Mouse (Mus musculus) megakaryocyte, embryonic 14.5 days (primary cell): ENCODE measurements at regions not wholly inside any gene's neighbourhood (a gene's known extent, or its start where the extent isn't known, plus 50 kb on each side); places are given as distances from the start of the nearest gene placed in this dataset.
"Not testable (repeated sequence)": the region's sequence is repeated elsewhere in the genome, so short reads cannot be mapped to it uniquely, and the experiment has no call there.

Experiments
- H3K27me3 ChIP-seq: replicated peaks from 2 replicates; pipeline ENCODE3; 2012; ENCODE audit warnings: inconsistent platforms
- H3K36me3 ChIP-seq: replicated peaks from 2 replicates; pipeline ENCODE3; 2012; ENCODE audit warnings: low read length, inconsistent platforms, mixed read lengths
- H3K4me1 ChIP-seq: 2 replicates; pipeline ENCODE4 v1.6.1; 2012; ENCODE audit warnings: inconsistent platforms
- H3K4me3 ChIP-seq: replicated peaks from 2 replicates; pipeline ENCODE3; 2012; ENCODE audit warnings: moderate library complexity, mild to moderate bottlenecking, inconsistent platforms
- H3K9me3 ChIP-seq: 2 replicates; pipeline ENCODE4 v1.6.1; 2012; ENCODE audit warnings: inconsistent platforms
- FLI1 ChIP-seq: IDR thresholded peaks from 2 replicates; pipeline ENCODE4 v1.6.1; 2012; ENCODE audit warnings: low read length, inconsistent platforms, mixed read lengths
- GATA1 ChIP-seq: IDR thresholded peaks from 3 replicates; pipeline ENCODE4 v1.6.1; 2012; ENCODE audit warnings: mixed read lengths, low read length, inconsistent platforms, borderline replicate concordance

DNA sequence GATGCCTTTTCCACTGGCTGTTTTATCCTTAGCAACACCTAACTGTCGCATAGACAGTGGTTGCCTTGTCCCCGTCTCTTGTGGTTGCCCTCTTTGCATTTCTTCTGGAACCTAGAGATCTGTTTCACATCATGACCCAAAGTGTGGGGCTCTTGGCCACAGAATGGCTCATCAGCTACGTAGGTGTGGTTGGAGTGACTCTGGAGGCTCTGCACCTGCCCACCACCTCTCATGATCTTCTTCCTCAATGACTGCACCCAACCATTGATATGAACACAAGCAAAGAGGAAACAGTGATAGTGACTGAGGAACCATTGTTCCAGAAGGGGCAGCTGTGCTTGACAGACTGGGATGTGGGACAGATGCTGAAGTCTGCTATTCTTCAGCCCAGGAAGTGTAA is 167.8 kb upstream of the Rapgef5 start:
- Histone ChIP-seq H3K27me3 (peaks cover 8% of the 10 kb centered on the region), H3K9me3 (no peaks in the 10 kb centered on the region), H3K4me1 (peaks cover 5% of the 10 kb centered on the region), H3K36me3 (no peaks in the 10 kb centered on the region), H3K4me3 (no peak overlapping the region)
- TF ChIP-seq GATA1, result no peak
- TF ChIP-seq FLI1, result no peak

DNA sequence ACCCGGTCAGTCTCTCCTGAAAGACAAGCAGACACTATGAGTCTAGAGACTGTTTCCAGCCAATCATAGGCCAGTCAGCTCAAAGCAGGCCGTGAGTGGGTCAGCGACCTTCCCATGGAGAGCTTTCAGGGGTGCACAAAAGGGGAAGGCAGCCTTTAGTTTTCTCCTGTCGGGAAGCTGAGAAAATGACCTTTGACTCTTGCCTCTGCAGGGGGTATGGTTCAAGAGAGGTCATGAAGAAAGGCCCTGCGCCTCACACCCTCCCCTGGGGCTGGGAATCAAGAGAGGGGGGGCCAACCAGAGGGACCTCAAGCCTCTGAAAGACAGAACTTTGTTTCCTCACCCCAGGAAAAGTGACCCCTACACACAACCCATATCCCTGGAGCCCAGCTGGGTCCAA is 164.4 kb upstream of the Rapgef5 start:
- Histone ChIP-seq H3K9me3 (no peaks in the 10 kb centered on the region), H3K27me3 (peaks cover 4% of the 10 kb centered on the region), H3K4me3 (no peak overlapping the region), H3K36me3 (no peaks in the 10 kb centered on the region), H3K4me1 (peaks cover 5% of the 10 kb centered on the region)
- no peak for TF ChIP-seq GATA1
- no peak for TF ChIP-seq FLI1

DNA sequence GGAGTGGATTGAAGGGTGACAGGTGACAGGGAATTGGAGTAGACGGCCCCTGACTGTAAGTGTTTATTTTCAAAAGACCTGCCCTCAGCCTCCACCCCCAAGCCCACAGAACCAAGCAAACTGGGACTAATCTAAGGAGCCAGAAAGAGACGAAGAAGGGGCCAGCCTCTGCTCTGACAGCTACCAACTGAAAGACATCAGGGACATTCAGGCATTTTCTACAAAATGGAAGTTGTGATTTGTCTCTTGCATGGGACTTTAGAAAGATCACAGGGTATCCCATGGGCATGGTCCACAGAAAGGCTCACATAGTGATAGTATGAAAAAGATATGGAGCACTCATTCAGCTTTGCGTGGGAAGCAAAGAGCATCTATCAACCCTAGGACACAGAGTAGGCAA is 163.8 kb upstream of the Rapgef5 start:
- no peaks in the 10 kb centered on the region for H3K9me3 ChIP-seq
- TF ChIP-seq FLI1, result no peak
- TF ChIP-seq GATA1, result no peak
- H3K4me1 ChIP-seq, result peaks cover 5% of the 10 kb centered on the region
- no peak overlapping the region for H3K4me3 ChIP-seq
- H3K36me3 ChIP-seq, result no peaks in the 10 kb centered on the region
- peaks cover 2% of the 10 kb centered on the region for H3K27me3 ChIP-seq

DNA sequence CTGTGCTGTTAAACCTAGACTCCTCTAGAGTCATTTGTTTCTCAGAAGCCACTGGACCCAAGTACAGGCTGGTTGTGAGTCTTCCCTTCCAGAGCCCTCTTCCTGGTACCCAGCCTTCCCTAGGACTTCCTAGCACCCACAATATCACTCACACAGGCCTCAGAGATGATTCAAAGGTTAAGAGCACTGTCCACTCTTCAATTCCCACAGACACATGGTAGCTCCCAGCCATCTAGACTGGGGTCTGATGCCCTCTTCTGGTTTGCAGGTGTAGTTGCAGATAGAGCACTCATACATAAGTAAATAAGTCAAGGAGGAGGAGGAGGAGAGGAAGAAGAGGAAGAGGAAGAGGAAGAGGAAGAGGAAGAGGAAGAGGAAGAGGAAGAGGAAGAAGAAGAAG is 163.3 kb upstream of the Rapgef5 start:
- Histone ChIP-seq H3K36me3 (no peaks in the 10 kb centered on the region), H3K4me3 (no peak overlapping the region), H3K4me1 (peaks cover 5% of the 10 kb centered on the region), H3K9me3 (no peaks in the 10 kb centered on the region), H3K27me3 (peaks cover 2% of the 10 kb centered on the region)
- TF ChIP-seq GATA1, result no peak
- TF ChIP-seq FLI1, result no peak

DNA sequence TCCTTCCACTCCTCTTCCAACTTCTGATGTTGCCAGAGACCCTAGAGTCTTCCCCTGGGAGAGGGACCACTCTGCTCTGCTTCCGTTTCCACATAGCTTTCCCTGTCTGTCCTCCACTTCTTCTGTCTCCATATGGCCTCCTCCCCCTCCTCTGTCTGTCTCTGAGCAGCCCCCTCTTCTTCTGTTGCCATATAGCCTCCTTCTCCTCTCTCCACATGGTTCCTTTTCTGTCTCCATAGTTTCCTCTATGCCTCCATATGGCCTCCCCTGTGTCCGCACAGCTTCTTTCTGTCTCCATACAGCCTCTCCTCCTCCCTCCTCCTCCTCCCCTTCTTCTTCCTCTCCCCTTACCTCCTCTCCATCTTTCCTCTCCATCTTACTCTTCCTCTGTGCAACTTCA is 158.5 kb upstream of the Rapgef5 start:
- H3K4me1 ChIP-seq, result no peaks in the 10 kb centered on the region
- H3K4me3 ChIP-seq, result no peak overlapping the region
- H3K9me3 ChIP-seq, result no peaks in the 10 kb centered on the region
- peaks cover 5% of the 10 kb centered on the region for H3K27me3 ChIP-seq
- H3K36me3 ChIP-seq, result no peaks in the 10 kb centered on the region
- TF ChIP-seq FLI1 (no peak), GATA1 (no peak)

DNA sequence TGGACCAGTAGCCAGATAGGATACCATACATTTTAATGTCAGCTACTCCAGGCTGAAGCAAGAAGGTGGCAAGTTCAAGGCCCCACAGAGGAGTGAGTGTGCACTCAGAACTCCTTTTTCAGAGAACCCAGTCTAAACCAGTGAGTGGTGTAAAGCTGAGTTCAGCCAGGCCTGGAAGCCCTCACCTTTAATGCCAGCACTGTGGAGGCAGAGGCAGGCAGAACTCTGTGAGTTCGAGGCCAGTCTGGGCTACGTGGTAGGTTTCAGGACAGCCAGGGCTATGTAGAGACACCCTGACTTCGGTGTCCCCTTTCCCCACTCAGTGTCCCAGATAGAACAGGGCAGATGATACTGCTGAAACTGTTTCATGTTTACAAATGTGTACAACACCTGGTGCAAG is 157.4 kb upstream of the Rapgef5 start:
- Histone ChIP-seq H3K4me1 (no peaks in the 10 kb centered on the region), H3K36me3 (no peaks in the 10 kb centered on the region), H3K27me3 (peaks cover 5% of the 10 kb centered on the region), H3K4me3 (no peak overlapping the region), H3K9me3 (no peaks in the 10 kb centered on the region)
- TF ChIP-seq FLI1, result no peak
- TF ChIP-seq GATA1, result no peak

DNA sequence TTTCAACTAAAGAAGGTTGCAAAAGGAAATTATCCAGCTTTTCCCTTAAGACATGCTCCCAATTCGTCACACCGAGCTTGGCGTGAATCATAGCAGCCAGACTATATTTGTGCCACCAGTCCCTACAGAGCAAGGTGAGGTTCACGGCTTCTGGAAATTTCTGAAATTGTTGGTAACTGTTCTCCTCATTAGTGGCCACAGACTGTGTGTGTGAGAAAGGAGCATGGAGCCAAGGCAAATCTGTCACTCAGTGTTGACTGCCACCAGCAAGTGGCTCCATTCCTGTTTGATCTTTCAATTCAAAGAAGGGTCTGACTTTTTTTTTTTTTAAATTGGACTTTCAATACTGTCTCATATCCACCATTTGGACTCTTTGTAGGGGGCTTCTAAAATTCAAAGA is 156.1 kb upstream of the Rapgef5 start:
- Histone ChIP-seq H3K27me3 (peaks cover 5% of the 10 kb centered on the region), H3K4me1 (no peaks in the 10 kb centered on the region)

DNA sequence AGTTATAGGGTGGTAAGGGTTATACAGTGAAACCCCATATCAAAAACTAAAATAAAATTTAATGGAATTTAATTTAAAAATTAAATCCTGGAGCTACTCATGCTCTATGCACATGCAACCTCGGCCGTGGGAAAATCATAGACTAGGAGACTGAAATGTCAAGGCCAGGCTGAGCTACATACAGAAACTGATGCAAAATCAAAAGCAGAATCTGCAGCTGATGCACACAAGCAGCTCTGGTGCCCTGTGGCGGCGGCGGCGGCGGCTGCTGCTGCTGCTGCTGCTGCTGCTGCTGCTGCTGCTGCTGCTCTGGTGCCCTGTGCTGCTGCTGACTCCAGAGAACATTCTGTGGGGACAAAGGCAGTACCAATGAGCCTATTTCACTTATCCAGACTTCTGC is 154.5 kb upstream of the Rapgef5 start:
- no peak for TF ChIP-seq FLI1
- TF ChIP-seq GATA1, result no peak
- Histone ChIP-seq H3K27me3 (peaks cover 5% of the 10 kb centered on the region), H3K4me3 (no peak overlapping the region), H3K36me3 (no peaks in the 10 kb centered on the region), H3K9me3 (no peaks in the 10 kb centered on the region), H3K4me1 (no peaks in the 10 kb centered on the region)

More for the DNA sequence above, 156.1 kb upstream of the Rapgef5 start:
- H3K36me3 ChIP-seq, result no peaks in the 10 kb centered on the region
- TF ChIP-seq FLI1 (no peak), GATA1 (no peak)
- no peak overlapping the region for H3K4me3 ChIP-seq
- no peaks in the 10 kb centered on the region for H3K9me3 ChIP-seq

DNA sequence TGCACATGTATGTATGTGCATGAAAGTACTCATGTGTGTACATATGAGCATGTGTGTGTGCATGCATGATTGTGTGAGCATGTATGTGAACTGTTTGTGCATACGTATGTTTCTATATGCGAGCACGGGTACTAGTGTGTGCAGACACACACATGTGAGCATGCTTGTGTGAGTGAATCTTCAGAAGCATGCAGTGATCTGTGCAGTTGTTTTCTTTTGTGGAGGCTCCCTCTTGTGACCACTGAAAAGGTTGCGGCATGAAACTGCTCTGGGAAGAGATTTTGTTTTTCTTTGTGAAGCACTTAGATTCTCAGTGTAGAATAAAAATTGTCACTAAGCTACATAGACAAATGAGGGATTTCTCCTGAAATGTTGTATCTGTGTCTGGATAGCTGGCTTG is 152.8 kb upstream of the Rapgef5 start:
- not testable (repeated sequence) for H3K27me3 ChIP-seq, H3K4me1 ChIP-seq, H3K9me3 ChIP-seq, H3K36me3 ChIP-seq, H3K4me3 ChIP-seq

DNA sequence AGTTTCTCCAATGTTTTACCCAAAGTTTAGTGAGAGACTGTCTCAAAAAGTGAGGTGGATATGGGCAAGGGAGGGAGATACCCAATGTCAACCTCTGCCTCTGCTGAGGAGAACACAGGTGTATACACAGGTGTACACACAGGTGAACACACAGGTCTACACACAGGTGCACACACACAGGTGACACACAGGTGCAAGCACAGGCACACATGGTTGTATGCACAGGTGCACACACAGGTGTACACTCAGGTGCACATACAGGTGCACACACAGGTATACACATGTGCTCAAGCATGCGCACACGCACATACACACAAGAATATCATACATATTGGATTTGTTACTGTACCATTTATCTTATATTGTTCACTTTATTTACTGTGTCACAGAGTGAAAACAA is 151.1 kb upstream of the Rapgef5 start:
- TF ChIP-seq GATA1, result no peak
- no peak for TF ChIP-seq FLI1
- Histone ChIP-seq H3K9me3 (no peaks in the 10 kb centered on the region), H3K36me3 (no peaks in the 10 kb centered on the region), H3K4me3 (peak overlapping the region; percentile 62), H3K27me3 (no peaks in the 10 kb centered on the region), H3K4me1 (no peaks in the 10 kb centered on the region)

DNA sequence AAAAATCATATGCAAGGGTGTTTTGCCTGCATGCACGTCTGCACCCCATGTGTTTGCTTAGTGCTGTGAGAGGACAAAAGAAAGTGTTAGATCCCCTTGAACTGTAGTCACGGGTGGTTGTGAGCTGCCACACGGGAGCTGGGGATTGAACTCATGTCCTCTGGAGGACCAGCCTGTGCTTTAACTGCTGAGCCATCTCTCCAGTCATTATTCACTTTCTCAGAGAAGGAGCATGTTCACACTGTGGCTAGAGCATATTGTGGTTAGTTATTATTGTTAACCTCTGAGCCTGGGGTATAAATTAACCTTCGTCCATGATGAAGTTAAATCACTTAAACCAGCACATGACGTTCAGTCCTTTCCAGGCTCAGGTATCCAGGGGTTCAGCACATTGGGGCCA is 150.4 kb upstream of the Rapgef5 start:
- TF ChIP-seq GATA1, result no peak
- no peak for TF ChIP-seq FLI1
- H3K27me3 ChIP-seq, result peaks cover 2% of the 10 kb centered on the region
- no peaks in the 10 kb centered on the region for H3K36me3 ChIP-seq
- H3K9me3 ChIP-seq, result no peaks in the 10 kb centered on the region
- no peak overlapping the region for H3K4me3 ChIP-seq
- no peaks in the 10 kb centered on the region for H3K4me1 ChIP-seq
